Mouse (Mus musculus) splenic B cell, adult 2 months (primary cell): Measurements from ENCODE around the gene Gstcd.

ENCODE experiments used
- DNase-seq: peaks from one replicate; pipeline ENCODE4 v3.0.0-alpha.2; 2011; ENCODE audit warnings: low read depth, low spot score
- H3K27me3 ChIP-seq: 2 replicates; pipeline ENCODE4 v1.6.1; 2012; ENCODE audit warnings: mild to moderate bottlenecking, low read length, moderate library complexity, mixed read lengths; ENCODE audit not compliant: control insufficient read depth, poor library complexity, insufficient read depth, severe bottlenecking
- H3K36me3 ChIP-seq: 2 replicates; pipeline ENCODE4 v1.6.1; 2012; ENCODE audit warnings: mild to moderate bottlenecking, low read length, moderate library complexity, mixed read lengths; ENCODE audit not compliant: control insufficient read depth, poor library complexity, insufficient read depth, severe bottlenecking

Gstcd gene

GRCm38 (mm10) chr3:133091664-133092273 lies at the start of gene Gstcd, which contains the start of gene Ints12:
Gene Gstcd (minus strand): TSS chr3:133092033.
Gene Ints12 (plus strand): TSS chr3:133091840.
- peak; percentile 95 for DNase-seq
- Histone ChIP-seq H3K27me3 (no peaks in the 10 kb centered on the region), H3K36me3 (no peaks in the 10 kb centered on the region)

DNA sequence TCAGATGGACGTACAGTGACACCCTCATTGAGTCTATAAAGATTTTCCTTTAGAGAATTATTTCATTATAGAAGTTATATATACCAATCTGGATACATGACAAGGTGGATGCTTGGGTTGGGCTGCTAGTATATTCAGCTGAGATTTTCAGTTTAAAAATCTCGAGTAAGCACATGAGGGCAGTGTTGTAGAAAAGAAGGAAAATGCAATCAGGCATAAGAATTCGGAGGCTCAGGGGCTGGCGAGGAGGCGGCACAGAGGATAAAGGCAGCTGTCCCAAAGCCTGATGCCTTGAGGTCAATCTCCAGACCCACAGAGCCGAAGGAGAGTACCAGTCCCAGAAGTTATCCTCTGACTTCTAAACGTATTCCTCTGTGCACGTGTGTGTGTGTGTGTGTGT lies 40.8 kb upstream of the Gstcd start:
- DNase-seq: no peak
- no peaks in the 10 kb centered on the region for H3K36me3 ChIP-seq

GRCm38 (mm10) chr3:133131372-133131771 lies 39.5 kb upstream of the Gstcd start:
- no peaks in the 10 kb centered on the region for H3K27me3 ChIP-seq
- no peak for DNase-seq
- no peaks in the 10 kb centered on the region for H3K36me3 ChIP-seq

More for the DNA sequence above, 40.8 kb upstream of the Gstcd start:
- H3K27me3 ChIP-seq: no peaks in the 10 kb centered on the region

DNA sequence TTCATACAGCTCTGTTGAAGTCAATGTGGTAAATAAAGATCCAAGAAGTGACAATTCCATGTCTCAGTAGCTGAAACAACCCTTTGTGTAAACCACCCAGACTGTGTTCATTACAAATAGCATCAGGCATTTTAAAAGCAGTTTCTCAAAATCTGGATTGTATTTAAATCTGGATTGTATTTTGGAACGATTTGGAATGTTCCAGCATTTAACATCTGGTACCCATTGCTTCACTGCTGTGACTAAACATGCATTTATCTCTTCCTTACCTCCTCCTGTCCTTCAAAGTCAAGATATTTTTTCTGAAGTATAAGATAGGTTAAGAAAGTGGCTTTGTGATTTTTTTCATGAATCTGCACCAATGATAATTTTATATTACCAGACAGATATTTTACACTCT lies 21.4 kb upstream of the Gstcd start:
- Histone ChIP-seq H3K27me3 (no peaks in the 10 kb centered on the region), H3K36me3 (peaks cover 5% of the 10 kb centered on the region; the same call in 1 of the 2 replicates)
- no peak for DNase-seq

DNA sequence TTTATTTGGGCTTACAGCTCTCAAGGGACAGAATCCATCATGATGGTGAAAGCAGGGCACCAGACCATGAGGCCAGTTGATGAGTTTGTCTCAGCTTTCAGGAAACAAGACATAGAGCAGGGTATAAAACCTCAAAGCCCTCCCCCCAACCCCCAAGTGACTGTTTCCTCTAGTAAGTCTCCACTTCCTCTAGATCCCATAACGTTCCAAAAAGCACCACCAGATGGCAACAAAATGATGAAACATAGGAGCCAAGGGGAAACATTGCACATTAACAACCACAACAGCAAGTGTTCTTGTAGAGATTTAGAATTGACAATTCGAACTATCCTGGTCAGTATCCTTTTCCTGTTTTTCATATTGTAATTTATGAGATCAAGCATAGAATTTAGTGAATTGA lies 19.9 kb upstream of the Gstcd start:
- DNase-seq: peak; percentile 22
- H3K36me3 ChIP-seq: peaks cover 7% of the 10 kb centered on the region; the same call in 1 of the 2 replicates
- no peaks in the 10 kb centered on the region for H3K27me3 ChIP-seq

DNA sequence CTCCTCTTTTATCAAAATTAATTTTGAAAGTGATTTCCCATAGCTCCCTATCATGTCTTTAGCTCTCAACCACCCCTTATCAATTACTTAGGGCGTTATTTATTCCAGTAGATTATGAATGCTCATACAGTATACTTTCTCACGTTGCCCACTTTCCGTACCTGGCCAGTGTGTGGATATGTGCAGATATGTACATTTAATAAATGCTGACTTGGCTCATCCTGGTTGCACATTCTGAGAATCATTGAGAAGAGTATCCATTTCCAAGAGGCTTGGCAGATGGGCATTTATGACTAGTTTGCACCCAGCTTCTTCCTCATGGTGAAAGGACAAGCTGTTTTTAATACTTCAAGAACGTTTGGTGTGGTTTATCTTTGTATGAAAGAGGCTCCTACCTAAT lies 18.0 kb upstream of the Gstcd start:
- H3K27me3 ChIP-seq: no peaks in the 10 kb centered on the region
- peaks cover 9% of the 10 kb centered on the region; the same call in 1 of the 2 replicates for H3K36me3 ChIP-seq
- DNase-seq: no peak

- H3K27me3 ChIP-seq: no peaks in the 10 kb centered on the region
- no peak for DNase-seq
Measured at GRCm38 (mm10) chr3:133108731-133109130, 16.9 kb upstream of the Gstcd start.

DNA sequence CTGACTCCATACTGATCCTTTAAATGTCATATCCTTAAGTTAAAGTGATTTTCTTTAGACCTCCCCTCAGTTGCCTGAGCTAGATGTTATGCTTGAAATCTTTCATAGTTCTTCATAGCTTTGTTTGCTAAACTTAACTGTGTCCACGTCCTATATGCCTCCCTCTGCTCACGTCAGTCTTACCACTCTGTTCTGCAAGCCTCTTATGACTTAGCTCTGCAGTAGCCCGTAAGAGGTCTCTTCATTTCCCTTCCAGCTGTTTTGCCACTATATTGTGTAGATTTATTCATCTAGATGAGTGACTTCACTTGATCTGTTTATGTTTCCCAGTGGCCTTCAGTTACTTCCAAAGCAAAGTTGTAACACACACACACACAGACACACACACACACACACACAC lies 12.6 kb upstream of the Gstcd start:
- H3K36me3 ChIP-seq: peaks cover 18% of the 10 kb centered on the region; the same call in 1 of the 2 replicates
- no peak for DNase-seq
- H3K27me3 ChIP-seq: no peaks in the 10 kb centered on the region

More at GRCm38 (mm10) chr3:133108731-133109130, 16.9 kb upstream of the Gstcd start:
- H3K36me3 ChIP-seq: peaks cover 9% of the 10 kb centered on the region; the same call in 1 of the 2 replicates

DNA sequence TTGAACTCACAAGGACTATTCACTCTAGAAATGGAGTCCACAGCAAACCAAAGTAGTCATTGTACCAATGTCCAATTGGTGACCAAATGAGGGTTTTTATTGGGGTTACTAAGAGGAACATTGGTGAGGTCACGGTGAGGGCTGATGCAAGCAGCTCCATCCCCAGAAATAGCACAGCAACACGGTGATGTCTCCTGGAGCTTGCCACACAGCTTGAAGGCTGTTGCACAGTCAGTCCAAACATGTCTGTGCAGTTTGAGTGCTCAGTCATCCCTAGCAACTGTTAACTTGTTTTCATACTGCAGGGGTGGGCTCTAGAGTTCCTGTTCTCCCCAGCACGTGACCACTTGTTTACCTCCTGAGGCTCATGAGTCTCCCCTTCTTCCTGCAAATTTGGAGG lies 11.9 kb upstream of the Gstcd start:
- peaks cover 14% of the 10 kb centered on the region; the same call in 1 of the 2 replicates for H3K36me3 ChIP-seq
- no peaks in the 10 kb centered on the region for H3K27me3 ChIP-seq
- no peak for DNase-seq

DNA sequence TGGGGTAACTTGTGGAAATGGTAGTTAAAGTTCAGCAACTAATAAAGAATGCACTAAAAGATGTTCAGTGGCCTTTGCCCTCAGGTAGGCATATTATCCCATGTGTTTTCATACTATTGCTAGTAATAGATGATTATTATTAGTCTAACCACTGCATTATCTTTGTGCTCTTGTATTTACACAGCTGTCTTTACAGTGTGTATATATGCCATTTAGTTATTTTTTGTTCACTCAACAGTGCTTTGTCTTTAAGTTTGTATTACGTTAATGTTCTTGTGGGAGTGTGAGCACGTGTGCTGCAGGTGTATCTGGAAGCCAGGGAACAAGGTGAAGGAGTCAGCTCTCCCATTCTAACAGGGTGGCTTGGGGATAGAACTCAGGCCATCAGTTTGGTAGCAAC lies 7.1 kb upstream of the Gstcd start:
- no peak for DNase-seq
- H3K27me3 ChIP-seq: no peaks in the 10 kb centered on the region
- peaks cover 16% of the 10 kb centered on the region; the same call in 1 of the 2 replicates for H3K36me3 ChIP-seq

GRCm38 (mm10) chr3:133098336-133098735 lies 6.5 kb upstream of the Gstcd start:
- Histone ChIP-seq H3K27me3 (no peaks in the 10 kb centered on the region), H3K36me3 (peaks cover 16% of the 10 kb centered on the region; the same call in 1 of the 2 replicates)
- DNase-seq: no peak

DNA sequence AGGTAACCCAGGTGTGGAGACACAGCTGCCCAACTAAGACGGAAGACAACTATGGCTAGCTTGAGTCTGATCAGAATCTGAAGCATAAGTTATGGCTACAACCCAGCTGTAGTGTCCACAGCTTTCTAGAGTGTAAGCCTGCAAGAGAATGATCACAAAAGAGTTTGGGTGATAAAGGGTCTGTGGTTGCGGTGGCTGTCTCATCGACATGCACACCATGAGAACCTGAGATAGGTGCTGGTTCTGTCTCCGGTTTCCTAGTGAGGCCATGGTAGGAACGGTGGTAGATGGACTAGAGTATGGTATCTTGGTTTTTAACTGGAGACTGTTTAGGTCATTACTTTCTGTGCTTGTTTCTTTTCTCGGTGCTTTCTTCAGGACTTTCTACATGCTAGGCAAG lies 6.1 kb upstream of the Gstcd start:
- H3K27me3 ChIP-seq: no peaks in the 10 kb centered on the region
- no peak for DNase-seq
- H3K36me3 ChIP-seq: peaks cover 16% of the 10 kb centered on the region; the same call in 1 of the 2 replicates

DNA sequence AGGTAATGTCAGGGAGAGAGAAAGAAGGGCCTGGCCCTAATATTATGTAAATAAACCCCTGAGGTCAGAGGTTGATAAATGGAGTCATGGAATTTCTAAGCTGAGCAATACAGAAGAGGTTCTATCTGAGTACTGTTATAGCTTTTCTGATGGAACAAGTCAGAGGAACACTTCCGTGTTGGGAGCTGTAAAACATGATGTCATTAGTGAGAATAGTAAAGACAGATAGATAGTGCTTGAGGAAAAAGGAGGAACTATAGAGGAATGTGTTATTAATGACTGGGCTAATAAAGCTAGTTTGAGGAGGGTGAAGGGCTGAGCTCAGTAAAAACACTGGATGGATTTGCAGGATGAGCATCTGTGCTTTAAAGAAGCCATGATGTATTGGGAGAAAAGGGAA lies 2.5 kb upstream of the Gstcd start:
- no peak for DNase-seq
- Histone ChIP-seq H3K36me3 (0 out of 2 replicates have a peak, but pooled peaks cover 6% of the 10 kb centered on the region), H3K27me3 (no peaks in the 10 kb centered on the region)

DNA sequence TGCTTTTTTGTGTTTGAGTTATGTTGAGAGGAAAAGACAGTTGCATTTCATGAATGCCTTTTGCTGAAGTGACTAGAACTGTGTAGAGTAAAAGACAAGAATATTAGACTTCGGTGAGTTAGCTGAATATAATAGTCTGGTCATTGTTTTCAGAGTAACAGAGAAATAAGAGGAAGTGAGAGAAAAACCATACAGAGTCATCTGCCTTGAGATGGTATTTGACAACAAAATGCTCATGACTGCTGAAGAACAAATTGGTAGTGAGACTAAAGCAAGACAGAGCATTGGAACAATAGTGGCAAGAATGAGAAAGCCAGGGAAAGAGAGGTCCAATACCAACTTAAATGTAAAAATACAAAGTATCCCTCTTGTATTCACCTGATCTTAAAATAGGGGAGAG lies 1.1 kb upstream of the Gstcd start:
- Histone ChIP-seq H3K36me3 (0 out of 2 replicates have a peak, but pooled peaks cover 2% of the 10 kb centered on the region), H3K27me3 (no peaks in the 10 kb centered on the region)
- DNase-seq: peak; percentile 51

GRCm38 (mm10) chr3:133092274-133092853 lies 531 bp upstream of the Gstcd start:
- Histone ChIP-seq H3K36me3 (no peaks in the 10 kb centered on the region), H3K27me3 (no peaks in the 10 kb centered on the region)
- DNase-seq: no peak
